Mouse (Mus musculus) forelimb bud, embryonic 11.5 days (tissue): Measurements from ENCODE around the gene Ifna5.

Experiments
- DNase-seq: peaks from one replicate; pipeline ENCODE4 v3.0.0-alpha.2; 2012; ENCODE audit warnings: low read depth, low spot score

Ifna5 gene

DNA sequence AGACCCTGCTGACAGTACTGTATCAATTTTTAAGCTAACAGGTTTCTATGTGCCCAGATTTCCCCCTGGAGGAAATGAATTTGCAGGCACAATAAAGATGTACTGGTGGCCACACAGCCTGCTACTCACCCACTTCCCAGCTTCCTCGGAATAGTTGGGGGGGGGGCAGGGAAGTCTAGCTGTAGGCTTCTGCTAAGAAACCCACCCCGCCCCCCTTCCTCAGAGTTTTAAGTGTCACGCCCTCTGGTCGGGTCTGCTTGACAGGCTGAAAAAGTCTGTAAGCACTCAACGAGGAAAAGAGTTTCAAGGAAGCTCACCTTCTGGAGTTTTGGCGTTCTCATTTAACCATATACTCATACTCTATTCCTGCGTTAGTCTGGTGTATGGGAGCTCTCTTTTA is 28.0 kb downstream of the Ifna5 start:
- no peak for DNase-seq

DNA sequence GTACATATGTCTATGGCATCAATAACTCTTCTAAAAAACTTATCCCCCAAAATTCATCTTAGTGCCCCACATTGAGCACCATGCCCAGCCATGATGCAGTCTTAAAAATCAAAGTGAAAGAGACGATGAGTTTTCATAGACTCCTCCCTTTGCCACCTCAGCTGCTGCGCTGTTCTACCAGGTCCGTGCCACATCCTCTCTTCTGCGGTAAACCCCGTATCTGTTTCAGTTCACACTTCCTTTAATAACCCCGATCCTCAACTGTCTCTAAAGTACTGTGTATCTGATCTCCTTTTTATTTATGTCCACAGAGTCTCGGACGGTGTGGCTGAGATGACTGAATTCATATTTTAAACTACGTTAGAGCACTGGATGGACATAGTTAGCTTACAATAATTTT is 29.3 kb downstream of the Ifna5 start:
- no peak for DNase-seq

DNA sequence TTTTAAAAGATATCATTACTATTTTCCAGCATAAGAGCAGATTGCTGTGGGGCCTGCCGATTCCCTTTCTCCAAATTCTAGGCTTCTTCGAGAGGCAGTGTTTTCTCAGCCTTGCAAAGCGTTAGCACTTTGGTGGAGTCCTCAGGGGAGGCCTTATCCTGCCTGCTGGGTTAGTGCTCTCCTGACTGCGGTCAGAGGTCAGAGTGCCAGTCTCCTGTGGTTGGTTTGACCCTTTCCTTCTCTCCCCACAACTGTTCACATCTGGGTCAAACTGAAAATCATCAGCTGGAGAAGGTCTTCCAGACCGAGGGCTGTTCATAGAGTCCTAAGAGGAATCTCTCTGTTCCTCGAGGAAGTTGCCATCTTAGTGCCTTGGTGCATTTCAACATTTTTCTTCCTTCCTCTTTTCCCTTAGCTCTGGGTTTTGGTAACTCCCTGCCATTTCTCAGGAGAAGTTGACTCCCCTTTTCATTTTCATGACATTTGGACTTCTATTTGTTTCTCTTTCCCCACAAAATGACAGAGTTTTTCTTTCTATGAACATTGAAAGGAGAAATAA is 29.8 kb downstream of the Ifna5 start:
- no peak for DNase-seq

DNA sequence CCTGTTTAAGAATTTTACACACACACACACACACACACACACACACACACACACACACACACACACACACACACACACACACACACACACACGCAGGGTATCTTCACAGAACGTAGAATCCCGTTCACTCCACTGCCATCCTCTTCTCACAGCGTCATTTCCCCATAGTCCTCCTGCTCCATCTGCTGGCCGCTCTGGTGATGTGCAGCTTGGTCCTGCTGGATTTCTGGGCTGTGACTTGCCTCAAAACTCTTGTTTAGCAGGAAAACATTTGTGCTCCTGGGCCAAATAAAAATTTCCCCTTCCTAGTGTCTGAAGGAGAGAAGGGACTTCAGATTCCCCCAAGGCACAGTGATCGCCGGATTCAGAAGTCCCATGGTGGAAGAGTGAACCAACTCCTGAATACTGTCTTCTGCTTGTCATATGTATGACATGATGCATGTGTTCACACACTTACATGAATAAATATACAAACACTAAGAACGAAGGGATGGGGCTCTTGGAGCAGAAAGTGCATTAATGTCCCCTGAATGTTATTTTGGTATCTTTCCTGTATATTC is 32.1 kb downstream of the Ifna5 start:
- peak; percentile 77 for DNase-seq

DNA sequence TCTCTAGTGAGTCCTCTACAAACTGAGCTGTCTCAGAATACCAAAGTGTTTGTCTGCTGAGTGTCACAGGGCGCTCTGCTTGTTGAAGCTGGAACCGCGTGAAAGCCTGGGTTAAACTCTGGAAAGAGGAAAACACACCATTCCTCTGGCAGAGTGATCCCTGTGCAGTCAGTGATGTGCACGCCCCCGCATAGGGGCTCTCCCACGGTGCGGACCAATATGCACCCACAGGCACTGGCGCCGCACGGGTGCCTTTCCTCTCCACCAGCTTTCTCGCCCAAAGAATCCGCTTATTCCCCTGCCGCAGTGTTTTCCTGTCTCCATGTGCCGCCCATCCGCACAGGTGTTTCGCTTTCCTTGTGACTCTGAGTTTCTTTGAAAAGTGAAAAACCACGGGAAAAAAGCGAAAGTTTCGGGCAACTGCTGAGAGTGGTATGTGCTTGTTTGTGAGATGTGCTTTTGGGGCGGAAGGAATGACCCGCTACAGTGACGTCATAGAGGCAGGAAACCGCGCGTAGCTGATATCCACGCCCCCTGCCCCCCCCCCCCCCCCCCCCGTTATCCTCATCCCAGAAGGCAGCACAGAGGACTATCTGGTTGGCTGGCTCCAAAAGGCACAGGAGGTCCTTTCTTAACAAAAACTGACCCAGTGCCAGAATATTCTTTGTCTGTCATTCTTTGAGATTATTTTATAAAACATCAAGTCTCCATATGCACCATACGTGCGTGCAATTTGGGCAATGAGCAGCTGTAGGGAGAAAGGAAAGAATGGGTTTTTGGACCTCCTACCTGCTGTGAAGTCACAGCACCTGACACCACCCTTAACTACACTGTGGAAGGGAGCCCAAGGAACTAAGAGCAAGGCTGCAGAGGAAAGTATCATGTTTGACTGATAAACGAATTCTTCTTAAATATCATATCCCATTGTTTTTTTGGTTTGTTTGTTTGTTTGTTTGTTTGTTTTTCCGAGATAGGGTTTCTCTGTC is 32.9 kb downstream of the Ifna5 start:
- DNase-seq = peak; percentile 43

DNA sequence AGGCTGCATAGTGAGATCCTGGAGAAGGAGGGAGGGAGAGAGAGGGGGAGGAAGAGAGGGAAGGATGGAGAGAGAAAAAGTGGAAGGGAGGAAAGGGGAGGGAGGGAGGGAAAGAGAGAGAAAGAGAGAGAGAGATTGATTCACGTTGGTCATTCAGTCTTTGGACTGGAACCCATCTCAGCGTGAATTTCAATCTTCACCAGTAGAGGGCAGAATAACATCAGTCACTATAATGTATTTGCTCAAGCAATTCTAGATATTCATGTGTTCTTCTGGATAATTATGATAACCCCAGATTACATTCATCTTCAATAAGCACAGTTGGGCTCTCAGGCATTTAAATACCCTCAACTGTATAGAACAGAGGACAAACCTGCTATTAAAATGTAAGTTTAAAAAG is 37.4 kb downstream of the Ifna5 start:
- DNase-seq = peak; percentile 41

DNA sequence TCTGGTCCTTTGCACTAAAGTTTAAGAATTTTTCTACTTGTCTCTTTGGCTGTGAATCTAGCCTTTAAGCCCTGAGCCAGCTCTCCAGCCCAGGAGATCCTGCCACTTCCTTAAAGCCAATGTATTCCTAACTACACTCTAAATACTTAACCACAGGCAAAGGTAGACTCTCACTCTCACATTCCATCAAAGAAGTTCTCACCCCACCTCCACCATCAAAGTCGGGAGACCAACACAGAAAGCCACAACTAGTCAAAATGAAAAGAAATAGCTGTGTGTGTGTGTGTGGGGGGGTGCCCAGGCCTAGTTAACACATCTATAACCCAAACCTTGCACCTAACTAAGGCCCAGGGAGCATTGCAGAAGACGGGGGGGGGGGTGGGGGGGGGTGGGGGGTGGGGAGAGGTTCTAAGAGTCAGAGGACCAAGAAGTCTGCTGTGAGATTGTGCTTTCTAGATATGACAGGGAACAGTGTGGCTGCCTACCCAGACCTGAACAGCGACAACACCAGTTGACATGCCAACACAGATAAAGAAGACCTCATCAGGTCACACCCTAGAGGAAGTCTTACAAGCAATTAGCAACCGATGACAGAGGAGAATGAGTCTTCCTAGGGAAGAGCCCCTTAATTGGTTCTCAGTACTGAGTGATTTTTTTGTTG is 40.2 kb downstream of the Ifna5 start:
- DNase-seq = no peak

DNA sequence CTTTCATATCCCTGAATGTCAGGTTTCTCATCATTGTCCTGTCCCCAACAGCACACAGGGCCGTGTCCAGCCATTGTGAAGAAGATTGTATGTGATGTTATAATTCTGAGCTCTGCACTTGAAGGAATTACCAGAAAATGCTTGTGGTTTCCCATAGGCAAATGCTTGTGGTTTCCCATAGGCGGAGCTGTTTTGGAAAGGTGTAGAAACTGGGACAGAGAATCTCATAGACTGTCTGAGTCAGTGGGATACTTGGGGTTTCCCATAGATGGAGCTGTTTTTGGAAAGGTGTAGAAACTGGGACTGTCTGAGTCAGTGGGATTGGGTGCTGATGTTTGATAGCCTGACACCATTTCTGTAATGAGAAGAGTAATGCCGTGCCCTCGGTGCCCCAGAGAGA is 41.2 kb downstream of the Ifna5 start:
- no peak for DNase-seq

DNA sequence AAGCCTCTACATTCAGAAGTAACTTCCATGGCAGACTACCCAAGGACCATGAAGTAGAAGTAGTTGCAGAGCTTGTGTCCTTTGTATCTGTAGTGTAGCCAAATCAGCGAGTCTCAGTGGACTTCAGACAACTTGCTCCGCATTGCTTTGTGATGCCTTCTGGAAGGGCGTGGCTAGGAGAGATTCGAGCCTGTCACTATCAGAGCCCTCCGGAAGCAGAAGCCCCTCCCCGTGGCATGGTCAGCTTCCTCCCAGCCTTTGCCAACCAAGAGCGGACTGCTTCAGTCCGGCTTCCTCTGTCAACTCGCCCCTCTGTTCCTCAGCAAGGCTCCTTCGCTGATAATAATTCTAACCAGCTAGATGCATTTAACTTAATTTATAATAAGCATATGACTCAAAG is 42.9 kb downstream of the Ifna5 start:
- DNase-seq = no peak

DNA sequence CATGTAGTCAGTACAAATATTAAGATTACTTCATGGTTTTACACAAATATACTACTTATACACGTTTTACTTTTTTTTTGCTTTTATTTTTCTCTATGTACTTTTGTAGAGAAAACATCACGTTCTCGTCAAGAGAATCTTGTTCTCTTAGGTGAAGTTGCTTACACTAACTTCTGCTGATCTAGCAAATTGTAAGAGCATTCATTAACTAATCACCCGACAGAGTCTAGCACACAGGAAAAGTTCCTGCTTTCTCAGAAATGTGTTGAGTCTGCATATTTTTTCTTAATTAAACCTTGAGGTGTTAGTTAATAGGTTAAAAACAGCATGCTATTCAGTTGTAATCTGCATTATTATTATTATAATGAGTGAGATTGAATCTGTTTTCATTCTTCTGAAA is 43.4 kb downstream of the Ifna5 start:
- DNase-seq = no peak

DNA sequence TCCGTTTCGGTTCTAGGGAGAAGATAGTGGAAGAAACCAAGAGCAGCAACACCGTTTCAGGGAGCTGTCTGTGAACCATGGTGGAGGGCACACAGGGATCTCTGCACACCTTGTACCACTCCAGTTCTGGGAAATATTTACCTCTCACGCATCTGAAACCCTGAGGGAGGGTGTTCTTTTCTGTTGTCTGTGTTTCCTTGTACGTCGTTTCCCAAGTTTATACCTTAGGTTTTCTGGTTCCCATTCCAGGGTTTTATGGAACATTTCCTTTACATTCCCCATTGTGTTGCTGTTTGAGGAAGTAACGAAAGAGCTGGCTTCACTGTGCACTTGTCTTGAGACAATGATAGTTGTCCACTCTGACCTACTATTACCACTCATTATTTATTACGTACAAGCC is 44.8 kb downstream of the Ifna5 start, which contains the start of gene Ifne:
Ifne (minus strand) TSS at position 101 of the 400 bp plus-strand sequence.
- DNase-seq = no peak
